Mouse (Mus musculus) heart, embryonic 16.5 days (tissue): Measurements from ENCODE around the gene Olfr1378. TPM values are rescaled to one million over a fixed set of nuclear protein-coding genes. Genes with fewer than 3 reads are reported as not detected.

Source experiments
- polyA plus RNA-seq: library from polyadenylated mRNA; unstranded; fragments of >200 nt; fragmentation: Nextera tagmentation; extraction: Ambion mirVana; gene quantifications from 2 replicates; pipeline ENCODE4 v1.2.1, GENCODE M21; 2015

The Olfr1378 gene
- polyA plus RNA-seq, 1 experiment from 2014 or later: not detected

Other genes starting within 250 kb of the Olfr1378 start
- 9.6 and 11.4 TPM in 2 replicates for gene Zfp354c, start 138.8 kb upstream of the Olfr1378 start, polyA plus RNA-seq
- gene Zfp879, start 125.0 kb upstream of the Olfr1378 start, polyA plus RNA-seq: 0.35 and 0.72 TPM in 2 replicates
- not detected in 2 replicates for gene Grm6, start 115.8 kb upstream of the Olfr1378 start, polyA plus RNA-seq
- gene Zfp454, start 78.9 kb upstream of the Olfr1378 start, polyA plus RNA-seq: 2.4 and 2.5 TPM in 2 replicates
- gene Zfp2, start 50.4 kb upstream of the Olfr1378 start, polyA plus RNA-seq: 5.9 and 6.9 TPM in 2 replicates
- gene Zfp354b, start 34.9 kb upstream of the Olfr1378 start, polyA plus RNA-seq: 0.81 and 1.1 TPM in 2 replicates
- gene 4933414I15Rik, start 22.8 kb upstream of the Olfr1378 start, polyA plus RNA-seq: not detected in 2 replicates
- not detected in 2 replicates for gene Prop1, start 12.8 kb upstream of the Olfr1378 start, polyA plus RNA-seq
- not detected in 2 replicates for gene Olfr1377, start 15.4 kb downstream of the Olfr1378 start, polyA plus RNA-seq
- gene Olfr51, start 37.1 kb downstream of the Olfr1378 start, polyA plus RNA-seq: not detected in 2 replicates
- not detected in 2 replicates for gene Olfr54, start 47.7 kb downstream of the Olfr1378 start, polyA plus RNA-seq
- not detected in 2 replicates for gene Olfr1375, start 81.6 kb downstream of the Olfr1378 start, polyA plus RNA-seq
- 5.4 and 5.7 TPM in 2 replicates for gene Zfp354a, start 92.7 kb downstream of the Olfr1378 start, polyA plus RNA-seq